Mouse (Mus musculus): Measurements from ENCODE around the gene Midn. TPM values are rescaled to one million over a fixed set of nuclear protein-coding genes. Genes with fewer than 3 reads are reported as not detected.
A peak's percentile ranks its signal among the peaks of the same experiment; 100 is the strongest.

Gene Midn
- polyA plus RNA-seq, 1 experiment from 2014 or later: 37.0 TPM

DNA sequence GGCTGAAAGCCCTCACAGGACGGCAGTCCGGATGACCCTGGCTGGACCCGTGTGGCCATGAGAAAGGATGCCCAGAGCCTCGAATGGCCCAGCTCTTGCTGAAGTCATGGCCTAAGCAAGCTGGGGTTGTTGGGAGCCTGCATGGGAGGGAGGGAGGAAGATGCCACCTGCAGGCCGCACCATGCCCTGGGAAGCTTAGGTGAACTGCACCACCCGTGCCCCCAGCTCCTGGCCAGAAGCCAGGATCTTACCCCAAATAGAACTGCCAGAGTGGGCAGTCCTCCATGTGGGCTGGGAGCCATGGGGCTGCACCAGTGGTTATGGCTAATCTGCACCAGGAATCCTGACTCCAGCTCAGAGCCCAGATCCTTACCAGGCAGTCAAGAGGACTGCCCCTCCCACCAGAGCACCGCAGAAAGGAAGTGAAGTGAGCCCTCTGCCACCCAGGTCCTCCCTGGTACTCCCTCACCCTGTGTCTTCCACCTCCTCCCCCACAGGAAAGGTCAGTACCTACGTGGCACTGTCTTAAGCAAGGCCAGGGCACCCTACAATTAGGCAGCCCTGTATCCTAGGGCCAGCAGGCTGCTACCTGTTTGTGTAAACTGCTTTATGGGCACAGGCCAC is 14.7 kb upstream of the Midn start:
- Histone ChIP-seq H3K36me3 (ENCODE audit: control insufficient read depth, insufficient read depth, low read length) (peaks cover 61% of the 10 kb centered on the region), H3K4me2 (ENCODE audit: low read depth, low read length) (no peak overlapping the region), H3K27me3 (replicated peaks; ENCODE audit: control insufficient read depth, insufficient read depth, low read length) (peaks cover 24% of the 10 kb centered on the region), H3K9ac (ENCODE audit: low read depth, low read length) (no peak overlapping the region; the same call in 1 of the 2 replicates), H3K9me3 (ENCODE audit: control insufficient read depth, low read length) (0 out of 2 replicates have a peak, but pooled peaks cover 3% of the 10 kb centered on the region), H3K4me1 (ENCODE audit: control insufficient read depth, insufficient read depth, low read length) (peaks cover 17% of the 10 kb centered on the region), H3K4me3 (ENCODE audit: low read depth, low read length) (no peak overlapping the region), H3K27ac (replicated peaks; ENCODE audit: low read depth, low read length) (no peak overlapping the region)
- DNase-seq (ENCODE audit: low spot score) (no peak), ATAC-seq (ENCODE audit: low read depth) (no peak)
- WGBS: 73% methylated on average over 8 of the region's 8 CpGs

DNA sequence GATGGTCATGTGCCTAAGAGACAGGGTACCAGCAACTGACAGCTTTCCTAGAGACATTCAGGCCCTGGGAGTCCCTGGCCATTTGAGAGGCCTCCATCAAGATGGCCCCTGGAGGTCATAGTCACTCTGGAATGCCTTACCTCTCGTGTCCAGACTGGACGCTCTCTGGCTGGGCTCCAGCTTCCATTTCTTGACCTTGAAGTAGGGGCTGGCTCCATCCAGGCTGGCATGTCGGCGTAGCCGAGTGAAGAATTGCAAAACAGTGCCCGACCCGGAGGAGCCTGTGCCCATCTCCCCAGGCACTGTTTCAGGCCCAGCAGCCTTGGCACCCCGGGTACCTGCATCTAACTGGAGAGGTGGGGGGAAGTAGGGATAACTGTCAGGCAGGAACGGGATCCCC is 13.7 kb upstream of the Midn start:
- Histone ChIP-seq H3K9me3 (ENCODE audit: control insufficient read depth, low read length) (0 out of 2 replicates have a peak, but pooled peaks cover 3% of the 10 kb centered on the region), H3K4me1 (ENCODE audit: control insufficient read depth, insufficient read depth, low read length) (peaks cover 20% of the 10 kb centered on the region), H3K27me3 (replicated peaks; ENCODE audit: control insufficient read depth, insufficient read depth, low read length) (peaks cover 24% of the 10 kb centered on the region), H3K4me2 (ENCODE audit: low read depth, low read length) (no peak overlapping the region), H3K4me3 (ENCODE audit: low read depth, low read length) (no peak overlapping the region), H3K36me3 (ENCODE audit: control insufficient read depth, insufficient read depth, low read length) (peaks cover 50% of the 10 kb centered on the region), H3K27ac (replicated peaks; ENCODE audit: low read depth, low read length) (no peak overlapping the region), H3K9ac (ENCODE audit: low read depth, low read length) (no peak overlapping the region)
- WGBS: 91% methylated on average over 9 of the region's 9 CpGs
- ATAC-seq (ENCODE audit: low read depth): no peak
- DNase-seq (ENCODE audit: low spot score): no peak

DNA sequence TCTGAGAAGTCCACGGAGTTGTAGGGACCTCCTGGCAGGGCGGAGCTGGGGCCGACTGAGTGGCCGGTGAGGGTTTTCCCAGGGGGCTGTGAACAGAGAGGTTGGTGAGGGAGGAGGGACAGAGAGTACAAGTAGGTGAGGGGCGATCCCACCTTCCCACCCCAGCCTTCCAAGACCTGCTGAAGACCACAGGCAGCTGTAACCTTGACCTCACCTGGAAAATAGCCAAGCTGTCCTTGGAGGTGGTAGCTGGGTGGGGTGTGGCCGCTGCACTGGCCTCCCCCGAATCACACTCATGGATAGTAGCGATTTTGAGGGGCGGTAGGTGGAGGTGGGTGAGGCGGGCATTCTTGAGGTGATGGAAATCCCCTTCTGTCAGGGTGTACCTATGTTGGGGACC is 12.9 kb upstream of the Midn start:
- H3K36me3 ChIP-seq (ENCODE audit: control insufficient read depth, insufficient read depth, low read length): peaks cover 43% of the 10 kb centered on the region
- H3K4me1 ChIP-seq (ENCODE audit: control insufficient read depth, insufficient read depth, low read length): peaks cover 20% of the 10 kb centered on the region
- H3K9me3 ChIP-seq (ENCODE audit: control insufficient read depth, low read length): 0 out of 2 replicates have a peak, but pooled peaks cover 3% of the 10 kb centered on the region
- ATAC-seq (ENCODE audit: low read depth) (no peak), DNase-seq (ENCODE audit: low spot score) (no peak)
- no peak overlapping the region for H3K4me3 ChIP-seq (ENCODE audit: low read depth, low read length)
- WGBS: 88% methylated on average over 10 of the region's 10 CpGs
- peaks cover 24% of the 10 kb centered on the region for H3K27me3 ChIP-seq (replicated peaks; ENCODE audit: control insufficient read depth, insufficient read depth, low read length)
- H3K9ac ChIP-seq (ENCODE audit: low read depth, low read length): no peak overlapping the region
- no peak overlapping the region for H3K4me2 ChIP-seq (ENCODE audit: low read depth, low read length)
- no peak overlapping the region for H3K27ac ChIP-seq (replicated peaks; ENCODE audit: low read depth, low read length)

DNA sequence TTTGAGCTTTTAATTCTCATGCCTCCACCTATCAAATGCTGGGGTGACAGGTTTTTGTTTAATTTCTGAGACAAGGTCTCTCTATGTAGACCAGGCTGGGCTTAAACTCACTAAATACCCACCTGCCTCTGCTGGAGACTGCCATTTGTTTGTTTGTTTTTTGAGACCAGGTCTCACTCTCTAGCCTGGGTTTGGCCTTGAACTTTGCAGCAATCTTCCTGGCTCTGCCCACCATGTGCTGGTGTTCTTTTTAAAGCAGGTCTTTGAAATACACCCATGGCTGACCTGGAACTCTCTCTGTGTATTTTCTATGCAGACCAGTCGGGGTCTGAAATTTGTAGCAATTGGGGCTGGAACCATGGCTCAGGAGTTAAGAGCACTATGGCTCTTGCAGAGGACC is 12.4 kb upstream of the Midn start:
- peaks cover 20% of the 10 kb centered on the region for H3K4me1 ChIP-seq (ENCODE audit: control insufficient read depth, insufficient read depth, low read length)
- H3K9me3 ChIP-seq (ENCODE audit: control insufficient read depth, low read length): 0 out of 2 replicates have a peak, but pooled peaks cover 3% of the 10 kb centered on the region
- 88% methylated on average over 1 of the region's 1 CpGs for WGBS
- H3K9ac ChIP-seq (ENCODE audit: low read depth, low read length): no peak overlapping the region
- H3K27ac ChIP-seq (replicated peaks; ENCODE audit: low read depth, low read length): no peak overlapping the region
- ATAC-seq (ENCODE audit: low read depth): no peak
- DNase-seq (ENCODE audit: low spot score): no peak
- no peak overlapping the region for H3K4me2 ChIP-seq (ENCODE audit: low read depth, low read length)
- H3K4me3 ChIP-seq (ENCODE audit: low read depth, low read length): no peak overlapping the region
- peaks cover 24% of the 10 kb centered on the region for H3K27me3 ChIP-seq (replicated peaks; ENCODE audit: control insufficient read depth, insufficient read depth, low read length)
- peaks cover 38% of the 10 kb centered on the region for H3K36me3 ChIP-seq (ENCODE audit: control insufficient read depth, insufficient read depth, low read length)

DNA sequence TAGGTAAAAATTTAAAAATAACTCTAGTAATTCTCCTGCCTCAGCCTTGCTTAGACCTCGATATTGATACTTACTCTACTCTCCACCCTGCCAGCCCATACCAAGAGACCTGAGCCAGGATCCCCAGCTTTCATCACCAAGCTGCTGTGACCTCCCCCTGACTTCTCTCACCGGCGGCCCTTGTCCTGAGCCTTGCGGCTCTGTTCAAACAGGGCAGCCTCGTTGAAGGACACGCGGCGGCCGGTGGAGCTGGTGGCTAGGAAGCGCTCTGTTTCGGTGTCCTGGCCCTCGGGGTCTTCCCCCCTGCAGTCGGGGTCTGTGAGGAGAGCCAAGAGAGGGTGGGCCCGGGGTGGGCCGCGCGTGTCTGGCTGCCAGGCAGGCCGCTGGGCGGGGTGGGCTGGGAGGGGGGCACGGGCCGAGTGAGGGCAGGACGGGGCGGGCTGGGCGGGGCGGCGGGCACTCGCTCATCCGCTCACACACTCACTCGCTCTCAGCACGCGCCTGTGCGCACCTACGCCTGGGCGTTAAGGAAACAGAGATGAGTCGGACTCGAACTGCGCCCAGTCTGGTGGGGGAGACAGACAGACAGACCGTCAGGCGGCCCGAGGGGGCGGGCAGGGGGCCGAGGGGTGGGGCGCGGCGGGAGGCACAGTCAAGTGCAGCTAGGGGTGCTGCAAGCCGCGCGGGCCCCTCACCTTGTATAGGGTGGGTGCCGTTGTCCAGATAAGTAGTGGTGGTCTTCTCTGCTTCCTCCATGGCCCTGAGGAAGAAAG is 11.7 kb upstream of the Midn start:
- H3K36me3 ChIP-seq (ENCODE audit: control insufficient read depth, insufficient read depth, low read length): peaks cover 32% of the 10 kb centered on the region
- H3K27me3 ChIP-seq (replicated peaks; ENCODE audit: control insufficient read depth, insufficient read depth, low read length): peaks cover 24% of the 10 kb centered on the region
- no peak for ATAC-seq (ENCODE audit: low read depth)
- no peak overlapping the region for H3K27ac ChIP-seq (replicated peaks; ENCODE audit: low read depth, low read length)
- 23% methylated on average over 13 of the region's 49 CpGs for WGBS
- H3K9ac ChIP-seq (ENCODE audit: low read depth, low read length): no peak overlapping the region
- DNase-seq (ENCODE audit: low spot score): no peak
- H3K4me2 ChIP-seq (ENCODE audit: low read depth, low read length): peak overlapping the region; percentile 96
- peak overlapping the region; percentile 69 for H3K4me3 ChIP-seq (ENCODE audit: low read depth, low read length)
- peaks cover 20% of the 10 kb centered on the region for H3K4me1 ChIP-seq (ENCODE audit: control insufficient read depth, insufficient read depth, low read length)
- 0 out of 2 replicates have a peak, but pooled peaks cover 3% of the 10 kb centered on the region for H3K9me3 ChIP-seq (ENCODE audit: control insufficient read depth, low read length)

DNA sequence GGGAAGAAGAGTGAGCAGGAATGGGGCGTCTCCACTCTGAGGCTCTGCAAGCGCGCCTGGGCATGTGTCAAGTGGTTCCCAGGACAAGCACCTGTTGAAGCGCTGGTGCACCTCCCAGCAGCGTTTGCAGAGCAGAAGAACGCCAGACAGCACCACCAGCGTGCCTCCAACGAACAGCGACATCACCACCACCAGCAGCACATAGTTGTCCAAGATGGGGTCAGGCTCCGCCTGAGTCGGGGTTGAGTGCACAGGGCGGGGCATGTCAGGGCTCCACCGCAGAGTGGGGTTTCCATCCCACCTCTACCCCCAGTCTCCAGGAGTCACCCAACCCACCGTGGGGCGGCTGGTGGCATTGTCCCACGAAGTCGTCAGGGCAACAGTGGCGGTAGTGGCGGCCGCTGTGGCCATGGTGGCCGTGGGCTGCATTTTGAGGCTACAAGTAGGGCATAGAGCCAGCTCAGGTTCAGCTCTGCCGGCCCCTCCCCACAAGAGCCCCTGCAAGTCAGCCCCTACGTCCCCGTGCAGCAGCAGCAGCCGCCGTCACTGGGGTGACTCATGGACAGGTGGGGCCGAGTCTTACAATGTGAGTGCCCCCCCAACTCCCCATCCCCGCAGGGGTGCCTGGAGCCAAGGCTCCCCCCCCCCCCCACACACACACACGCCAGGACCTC is 11.0 kb upstream of the Midn start:
- Histone ChIP-seq H3K4me2 (ENCODE audit: low read depth, low read length) (peak overlapping the region; percentile 96), H3K27ac (replicated peaks; ENCODE audit: low read depth, low read length) (no peak overlapping the region), H3K36me3 (ENCODE audit: control insufficient read depth, insufficient read depth, low read length) (peaks cover 25% of the 10 kb centered on the region), H3K9ac (ENCODE audit: low read depth, low read length) (peak overlapping the region; percentile 37; the same call in 1 of the 2 replicates), H3K9me3 (ENCODE audit: control insufficient read depth, low read length) (0 out of 2 replicates have a peak, but pooled peaks cover 3% of the 10 kb centered on the region), H3K4me1 (ENCODE audit: control insufficient read depth, insufficient read depth, low read length) (peaks cover 20% of the 10 kb centered on the region), H3K4me3 (ENCODE audit: low read depth, low read length) (peak overlapping the region; percentile 69), H3K27me3 (replicated peaks; ENCODE audit: control insufficient read depth, insufficient read depth, low read length) (peaks cover 24% of the 10 kb centered on the region)
- DNase-seq (ENCODE audit: low spot score) (peak; percentile 63), ATAC-seq (ENCODE audit: low read depth) (no peak)
- 3% methylated on average over 24 of the region's 29 CpGs for WGBS

DNA sequence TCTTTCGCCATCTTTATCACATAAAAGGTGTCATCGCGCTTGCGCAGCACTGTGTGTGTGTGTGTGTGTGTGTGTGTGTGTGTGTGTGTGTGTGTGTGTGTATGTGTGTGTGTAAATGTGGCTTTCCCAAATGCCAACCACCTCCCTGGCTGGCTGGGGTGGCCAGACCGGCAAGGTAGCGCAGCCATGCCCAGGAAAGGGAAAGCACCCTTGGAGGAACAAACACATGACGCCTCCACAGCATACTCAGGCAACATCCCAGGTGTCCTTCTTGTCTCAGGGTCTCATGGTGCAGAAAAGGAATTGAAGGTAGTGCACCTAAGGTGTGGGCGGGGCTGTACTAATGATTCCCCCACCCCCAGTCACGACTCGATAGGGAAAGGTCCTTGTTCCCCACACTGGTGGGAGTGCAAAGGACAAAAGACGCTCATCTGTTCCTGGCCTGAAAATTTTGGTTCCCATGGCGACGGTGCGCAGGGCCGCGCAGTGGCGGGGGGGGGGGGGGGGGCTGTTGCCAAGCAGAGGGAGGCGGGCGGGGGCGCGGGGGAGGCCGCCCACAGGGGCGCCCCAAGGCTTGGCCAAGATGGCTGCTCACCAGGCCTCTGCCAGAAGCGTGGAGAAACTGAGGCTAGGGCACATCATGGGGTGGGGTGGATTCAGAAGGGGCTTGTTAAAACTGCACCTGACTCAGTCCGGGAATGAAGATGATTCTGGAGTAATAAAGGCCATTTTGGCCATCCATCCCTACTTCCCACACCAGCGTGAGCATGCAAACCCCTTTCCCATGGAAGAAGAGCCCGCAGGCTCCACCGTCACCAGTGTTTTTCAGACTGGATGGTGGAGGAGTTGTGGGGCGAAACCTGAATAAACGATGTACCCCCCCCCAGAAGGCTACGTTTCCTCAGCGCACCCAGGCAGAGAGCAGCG is 10.2 kb upstream of the Midn start:
- Histone ChIP-seq H3K9me3 (ENCODE audit: control insufficient read depth, low read length) (0 out of 2 replicates have a peak, but pooled peaks cover 3% of the 10 kb centered on the region), H3K36me3 (ENCODE audit: control insufficient read depth, insufficient read depth, low read length) (peaks cover 18% of the 10 kb centered on the region), H3K27me3 (replicated peaks; ENCODE audit: control insufficient read depth, insufficient read depth, low read length) (peaks cover 24% of the 10 kb centered on the region), H3K9ac (ENCODE audit: low read depth, low read length) (peak overlapping the region; percentile 76), H3K4me2 (ENCODE audit: low read depth, low read length) (peak overlapping the region; percentile 96), H3K4me1 (ENCODE audit: control insufficient read depth, insufficient read depth, low read length) (peaks cover 22% of the 10 kb centered on the region), H3K27ac (replicated peaks; ENCODE audit: low read depth, low read length) (peak overlapping the region; percentile 55; the same call in 1 of the 2 replicates), H3K4me3 (ENCODE audit: low read depth, low read length) (peak overlapping the region; percentile 69)
- no peak for ATAC-seq (ENCODE audit: low read depth)
- DNase-seq (ENCODE audit: low spot score): no peak
- 3% methylated on average over 17 of the region's 33 CpGs for WGBS

Data from embryonic facial prominence, embryonic 14.5 days (tissue).